Mouse (Mus musculus): Measurements from ENCODE around the gene Agt. TPM values are rescaled to one million over a fixed set of nuclear protein-coding genes. Genes with fewer than 3 reads are reported as not detected.

Agt gene
- total RNA-seq, 2 experiments from 2014 or later = 2.5 TPM; not detected in 1

- no peak for ATAC-seq (replicated peaks; ENCODE audit: low FRiP score, poor library complexity, severe bottlenecking)
Measured at GRCm38 (mm10) chr8:124556164-124556563, 13.3 kb downstream of the Agt start.

DNA sequence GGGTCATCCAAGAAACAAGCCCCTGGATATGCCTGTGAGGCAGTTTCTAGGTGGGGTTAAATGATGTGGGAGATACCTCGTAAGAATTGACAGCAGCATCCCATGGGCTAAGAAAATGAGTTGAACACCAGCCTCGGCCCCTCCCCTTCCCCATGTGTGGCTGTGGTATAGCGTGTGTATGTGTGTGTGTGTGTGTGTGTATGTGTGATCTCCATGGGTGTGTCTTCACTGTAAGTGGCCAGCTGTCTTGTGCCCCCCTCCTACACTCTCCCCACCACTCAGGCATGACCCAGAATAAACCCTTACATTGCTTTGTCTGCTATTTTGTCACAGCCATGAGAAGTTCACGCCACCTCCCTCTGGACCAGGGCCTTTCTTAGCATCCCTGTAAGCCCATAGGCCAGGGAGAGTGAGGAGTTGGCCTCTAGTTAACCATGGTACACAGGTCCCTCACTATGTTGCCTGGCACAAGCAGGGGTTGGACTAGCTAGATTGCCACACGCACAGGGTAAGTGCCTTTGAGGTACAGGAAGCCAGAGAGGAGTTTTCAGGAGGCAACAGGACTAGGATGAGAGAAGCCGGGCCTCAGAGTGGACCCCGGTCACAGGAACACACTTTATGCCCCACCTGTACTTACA, 14.3 kb downstream of the Agt start:
- no peak for ATAC-seq (replicated peaks; ENCODE audit: low FRiP score, poor library complexity, severe bottlenecking)

GRCm38 (mm10) chr8:124551011-124551661, 18.4 kb downstream of the Agt start:
- no peak for ATAC-seq (replicated peaks; ENCODE audit: low FRiP score, poor library complexity, severe bottlenecking)

DNA sequence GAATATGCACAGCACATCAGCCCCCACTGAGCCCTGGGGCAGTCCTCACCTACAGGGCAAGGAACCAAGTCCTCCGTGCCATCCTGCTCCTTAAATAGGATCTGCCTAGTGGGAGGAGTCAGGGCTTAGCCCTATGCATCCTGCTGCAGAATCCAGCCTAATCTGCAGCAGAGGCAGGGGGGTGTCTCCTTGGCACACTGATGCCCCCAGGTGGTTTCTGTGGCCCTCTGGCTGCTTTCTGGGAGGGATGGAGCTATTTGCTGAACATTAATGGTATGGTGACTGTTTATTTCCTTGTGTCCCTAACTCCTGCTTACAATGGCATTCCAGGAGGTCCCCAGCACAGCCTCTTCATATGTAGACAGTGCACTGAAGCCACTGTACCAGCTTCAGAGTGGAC, 21.3 kb downstream of the Agt start:
- no peak for ATAC-seq (replicated peaks; ENCODE audit: low FRiP score, poor library complexity, severe bottlenecking)

GRCm38 (mm10) chr8:124547269-124547668, 22.2 kb downstream of the Agt start:
- no peak for ATAC-seq (replicated peaks; ENCODE audit: low FRiP score, poor library complexity, severe bottlenecking)

DNA sequence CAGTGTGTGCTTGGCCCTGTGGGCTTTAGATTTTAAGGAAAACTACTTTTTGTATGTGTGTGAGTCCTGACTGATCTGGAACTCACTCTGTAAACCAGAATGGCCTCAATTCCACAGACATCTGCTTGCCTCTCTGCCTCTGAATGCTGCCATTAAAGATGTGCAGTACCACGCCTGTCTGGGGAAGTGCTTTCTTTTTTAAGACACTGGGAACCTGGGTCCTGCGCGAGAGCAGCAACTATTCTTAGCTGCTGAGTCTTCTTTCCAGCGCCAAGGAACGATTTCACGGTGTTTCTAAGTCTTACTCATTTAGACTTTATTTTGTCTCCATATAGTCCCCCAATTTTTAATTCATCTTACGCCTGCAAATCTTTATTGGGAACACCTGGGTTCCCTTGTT, 22.7 kb downstream of the Agt start:
- ATAC-seq (replicated peaks; ENCODE audit: low FRiP score, poor library complexity, severe bottlenecking) = no peak

GRCm38 (mm10) chr8:124546371-124546770, 23.1 kb downstream of the Agt start:
- ATAC-seq (replicated peaks; ENCODE audit: low FRiP score, poor library complexity, severe bottlenecking) = no peak

DNA sequence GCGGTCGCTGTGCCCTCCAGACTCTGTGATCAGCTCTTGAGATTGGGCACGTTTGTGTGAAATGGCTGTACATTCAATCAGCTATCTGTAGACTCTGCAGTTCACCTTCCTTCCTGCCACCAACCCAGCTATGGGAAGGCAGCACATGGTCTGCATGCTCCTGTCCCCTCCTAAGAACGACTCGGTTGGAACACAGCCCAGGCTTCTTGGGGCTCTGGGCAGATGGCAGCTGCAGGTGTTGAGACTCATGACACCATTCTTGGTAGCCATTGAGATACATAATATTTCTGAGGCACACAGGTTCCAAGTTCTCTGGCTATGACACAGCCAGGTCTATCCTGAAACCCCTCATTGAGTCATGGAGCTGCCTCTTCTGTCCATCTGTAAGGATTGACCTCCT, 26.2 kb downstream of the Agt start:
- ATAC-seq (replicated peaks; ENCODE audit: low FRiP score, poor library complexity, severe bottlenecking) = no peak

- ATAC-seq (replicated peaks; ENCODE audit: low FRiP score, poor library complexity, severe bottlenecking) = no peak
Measured at GRCm38 (mm10) chr8:124542001-124542400, 27.5 kb downstream of the Agt start.

DNA sequence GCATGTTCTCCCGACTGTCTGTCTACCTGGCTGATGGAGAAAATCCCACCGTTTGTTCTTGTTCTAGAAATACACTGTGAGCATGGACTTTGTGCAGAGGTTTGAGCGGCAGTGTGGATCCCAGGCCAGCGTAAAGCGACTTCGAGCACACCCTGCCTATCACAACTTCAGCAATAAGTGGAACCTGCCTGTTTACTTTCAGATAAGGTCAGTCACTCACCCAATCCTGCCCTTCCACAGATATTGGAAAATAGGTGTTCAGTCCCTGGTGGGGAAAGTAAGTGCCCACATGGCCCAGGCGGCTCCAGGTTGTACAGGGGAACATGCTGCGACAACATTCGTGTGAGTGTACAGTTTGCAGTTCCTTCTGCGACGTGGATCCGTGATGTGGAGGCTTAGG, 28.6 kb downstream of the Agt start:
- ATAC-seq (replicated peaks; ENCODE audit: low FRiP score, poor library complexity, severe bottlenecking) = no peak

GRCm38 (mm10) chr8:124535451-124535850, 34.1 kb downstream of the Agt start:
- ATAC-seq (replicated peaks; ENCODE audit: low FRiP score, poor library complexity, severe bottlenecking) = no peak

GRCm38 (mm10) chr8:124532626-124533025, 36.9 kb downstream of the Agt start:
- ATAC-seq (replicated peaks; ENCODE audit: low FRiP score, poor library complexity, severe bottlenecking) = no peak

- no peak for ATAC-seq (replicated peaks; ENCODE audit: low FRiP score, poor library complexity, severe bottlenecking)
Measured at GRCm38 (mm10) chr8:124530996-124531395, 38.5 kb downstream of the Agt start.

- no peak for ATAC-seq (replicated peaks; ENCODE audit: low FRiP score, poor library complexity, severe bottlenecking)
Measured at GRCm38 (mm10) chr8:124530556-124530955, 39.0 kb downstream of the Agt start.

DNA sequence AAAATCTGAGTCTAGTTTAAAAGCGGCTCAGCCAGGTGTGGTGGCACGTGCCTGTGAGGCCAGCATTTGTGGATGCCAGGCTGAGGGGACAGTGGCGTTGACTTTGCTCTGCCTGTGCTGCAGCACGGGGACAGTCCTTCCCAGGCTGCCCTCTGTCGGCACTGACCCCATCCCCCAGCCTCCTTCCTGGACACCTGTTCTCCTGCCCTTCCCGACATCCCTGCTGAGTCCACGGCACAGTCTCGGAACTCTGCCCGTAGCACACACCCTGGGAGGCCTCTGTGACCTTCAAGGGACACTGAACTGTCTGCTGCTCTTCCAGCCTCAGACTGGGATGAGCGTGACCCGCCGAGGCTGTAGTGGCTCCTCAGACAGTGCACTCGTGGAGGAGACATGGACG, 39.4 kb downstream of the Agt start:
- ATAC-seq (replicated peaks; ENCODE audit: low FRiP score, poor library complexity, severe bottlenecking) = no peak; the same call in 1 of the 2 replicates

DNA sequence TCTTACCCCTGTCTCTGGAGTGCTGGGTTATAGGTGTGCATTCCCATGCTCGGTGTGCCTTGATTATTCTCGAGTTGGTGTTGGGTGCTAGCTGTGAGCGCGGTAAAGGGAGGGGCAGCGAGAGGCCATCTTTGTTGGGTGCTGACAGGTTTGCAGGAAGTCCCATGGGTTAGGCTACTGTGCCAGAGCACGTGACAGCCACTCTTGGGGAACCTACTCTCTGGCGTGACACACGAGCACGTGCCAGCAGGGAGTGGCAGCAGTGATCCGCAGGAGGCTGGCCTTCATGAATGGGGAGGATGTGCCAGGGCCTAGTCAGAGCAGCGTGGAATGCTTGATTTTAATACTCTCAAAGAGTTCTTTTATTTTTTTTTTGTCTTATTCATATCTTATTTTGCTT, 43.2 kb downstream of the Agt start:
- no peak for ATAC-seq (replicated peaks; ENCODE audit: low FRiP score, poor library complexity, severe bottlenecking)

DNA sequence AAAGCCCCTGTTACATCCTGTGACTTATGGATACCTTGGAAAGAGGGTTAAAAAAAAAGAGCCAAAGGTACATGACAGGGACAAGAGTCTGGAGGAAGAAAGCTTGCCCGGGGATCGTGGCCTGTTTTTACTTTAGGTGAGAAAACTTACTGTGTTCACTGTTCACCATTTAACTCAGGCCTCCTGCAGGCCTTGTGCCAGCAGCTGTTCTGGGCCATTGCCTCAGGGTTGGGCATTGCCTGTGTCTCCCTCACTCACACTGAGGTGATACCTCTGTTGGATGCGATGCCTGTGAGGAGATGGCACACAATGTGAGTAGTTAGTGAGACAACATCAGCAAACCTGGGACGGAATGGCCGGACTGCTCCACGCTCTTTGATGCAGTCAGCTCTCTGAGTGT, 47.6 kb downstream of the Agt start:
- ATAC-seq (replicated peaks; ENCODE audit: low FRiP score, poor library complexity, severe bottlenecking) = no peak

DNA sequence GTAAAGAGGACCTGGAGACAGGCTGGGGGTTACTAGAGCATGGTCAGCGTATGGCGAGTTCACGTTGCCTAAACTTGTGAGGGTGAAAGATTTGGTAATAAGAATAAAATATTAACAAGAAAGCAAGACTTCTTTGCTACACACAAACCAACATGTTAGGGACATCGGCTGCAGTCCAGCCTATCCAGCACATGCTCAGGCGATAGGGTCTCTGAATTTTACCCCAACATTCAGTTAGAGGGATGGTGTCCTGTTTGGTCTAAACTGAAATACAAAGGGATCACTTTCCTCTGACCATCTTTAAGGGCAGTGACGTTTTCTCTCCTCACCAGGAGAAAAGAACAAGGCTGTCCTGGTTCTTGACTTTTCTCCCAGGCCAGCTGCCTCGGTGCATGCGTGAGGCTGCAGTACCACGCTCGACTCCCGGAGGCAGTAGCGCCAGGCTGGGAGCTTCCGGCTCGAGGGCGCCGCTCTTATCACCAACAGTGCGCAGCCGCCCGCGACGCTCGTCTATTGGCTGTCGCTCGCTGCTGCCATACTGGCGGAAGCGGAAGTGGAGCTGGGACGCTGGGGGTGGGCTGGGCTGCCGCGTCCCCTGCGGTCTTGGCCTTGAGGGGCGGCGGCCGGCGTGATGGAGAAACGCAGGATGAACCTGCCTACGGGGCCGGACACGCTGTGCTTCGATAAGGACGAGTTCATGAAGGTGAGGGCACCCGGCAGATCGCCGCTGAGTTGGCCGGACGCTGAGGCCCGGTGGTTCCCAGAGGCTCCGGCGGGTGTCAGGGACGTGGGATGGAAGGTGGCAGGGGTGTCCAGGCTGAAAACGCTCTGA, 49.0 kb downstream of the Agt start, which contains the start of gene Cog2:
Gene Cog2 (plus strand): TSS at position 519 of the 832 bp plus-strand sequence.
- ATAC-seq (replicated peaks; ENCODE audit: low FRiP score, poor library complexity, severe bottlenecking) = peak; percentile 99

DNA sequence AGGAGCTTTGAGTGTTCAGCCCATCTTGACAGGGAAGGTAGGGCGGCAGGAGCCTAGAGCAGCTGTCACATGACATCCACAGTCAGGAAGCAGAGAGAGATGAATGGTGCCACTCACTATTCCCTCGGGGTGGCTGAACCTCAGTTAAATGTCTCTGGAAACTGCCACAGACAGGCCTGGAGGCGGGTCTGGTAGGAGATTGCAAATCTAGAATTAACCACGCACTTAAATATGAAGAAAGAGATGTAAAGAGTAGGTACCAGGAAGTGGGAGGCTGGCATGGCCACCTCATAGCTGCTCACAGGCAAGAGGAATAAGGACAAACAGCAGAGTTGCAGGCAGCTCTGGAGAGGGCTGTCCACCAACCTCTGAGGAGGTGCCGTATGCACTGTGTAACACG, 52.4 kb downstream of the Agt start:
- ATAC-seq (replicated peaks; ENCODE audit: low FRiP score, poor library complexity, severe bottlenecking) = no peak

DNA sequence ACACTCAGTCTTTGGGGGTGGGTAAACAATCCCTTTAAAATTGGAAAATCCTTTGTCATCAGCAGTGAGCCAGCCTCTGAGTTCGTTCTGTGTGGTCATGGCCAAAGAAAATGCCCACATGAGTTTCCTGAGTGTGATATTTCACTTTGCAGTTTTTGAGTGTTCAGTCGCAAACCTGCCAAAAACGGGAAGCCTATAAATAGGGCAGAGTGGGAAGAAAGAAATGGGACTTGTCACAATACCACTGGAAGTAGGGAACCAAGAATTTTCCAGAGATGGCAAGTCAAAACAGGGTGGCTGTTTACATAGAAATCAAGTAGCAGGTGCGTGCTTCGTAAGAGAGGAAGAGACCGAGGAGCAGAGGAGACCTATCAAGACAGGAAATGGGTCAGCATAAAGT, 53.0 kb downstream of the Agt start:
- ATAC-seq (replicated peaks; ENCODE audit: low FRiP score, poor library complexity, severe bottlenecking) = no peak

GRCm38 (mm10) chr8:124516039-124516438, 53.5 kb downstream of the Agt start:
- ATAC-seq (replicated peaks; ENCODE audit: low FRiP score, poor library complexity, severe bottlenecking) = no peak

All from erythroid progenitor cell, adult 5-6 weeks (primary cell).